Mouse (Mus musculus) heart, embryonic 14.5 days (tissue): ENCODE results near the gene Camta1. TPM values are rescaled to one million over a fixed set of nuclear protein-coding genes. Genes with fewer than 3 reads are reported as not detected.

Experiments used
- ATAC-seq: fragments of 200-750 bp; cut with Nextera tagmentation; 2 replicates; pipeline ENCODE4 v1.8.0; 2017; ENCODE audit warnings: low read depth, moderate TSS enrichment; ENCODE audit not compliant: insufficient number of reproducible peaks, insufficient read depth, low FRiP score
- H3K27ac ChIP-seq, 2 experiments: fragments of 200-500 bp in 1 of 2; fragments of 300-500 bp in 1 of 2; sonication (generic) in 1 of 2; replicated peaks in 1 of 2; 2 replicates each; pipeline ENCODE4 v1.5.1; 2012 to 2014; ENCODE audit warnings: low read depth in 2 of 2, low read length in 2 of 2, control low read depth in 1 of 2, mild to moderate bottlenecking in 1 of 2, mixed read lengths in 1 of 2; ENCODE audit not compliant: control insufficient read depth in 1 of 2, insufficient read depth in 1 of 2
- H3K27me3 ChIP-seq: fragments of 300-500 bp; sonication (generic); 2 replicates; pipeline ENCODE4 v1.6.1; 2014; ENCODE audit warnings: mild to moderate bottlenecking, low read length, control low read depth; ENCODE audit not compliant: control insufficient read depth, insufficient read depth
- H3K36me3 ChIP-seq: fragments of 300-500 bp; sonication (generic); 2 replicates; pipeline ENCODE4 v1.6.1; 2014; ENCODE audit warnings: mild to moderate bottlenecking, control low read depth, low read length, mixed read lengths; ENCODE audit not compliant: control insufficient read depth, insufficient read depth
- H3K4me1 ChIP-seq, 2 experiments: fragments of 200-500 bp in 1 of 2; fragments of 300-500 bp in 1 of 2; sonication (generic) in 1 of 2; 2 replicates each; pipeline ENCODE4 v1.6.1; 2012 to 2014; ENCODE audit warnings: low read length in 2 of 2, control low read depth in 1 of 2, mixed read lengths in 1 of 2; ENCODE audit not compliant: control insufficient read depth in 2 of 2, insufficient read depth in 2 of 2
- H3K4me2 ChIP-seq: fragments of 300-500 bp; sonication (generic); 2 replicates; pipeline ENCODE4 v1.6.1; 2014; ENCODE audit warnings: mild to moderate bottlenecking, low read length
- H3K4me3 ChIP-seq, 2 experiments: fragments of 200-500 bp in 1 of 2; fragments of 300-500 bp in 1 of 2; sonication (generic) in 1 of 2; 2 replicates each; pipeline ENCODE4 v1.5.1; 2012 to 2014; ENCODE audit warnings: low read length in 2 of 2, mild to moderate bottlenecking in 2 of 2, control low read depth in 1 of 2, low read depth in 1 of 2, moderate library complexity in 1 of 2; ENCODE audit not compliant: control insufficient read depth in 1 of 2, insufficient read depth in 1 of 2
- H3K9ac ChIP-seq: fragments of 300-500 bp; sonication (generic); 2 replicates; pipeline ENCODE4 v1.6.1; 2014; ENCODE audit warnings: mild to moderate bottlenecking, low read length
- H3K9me3 ChIP-seq: fragments of 300-500 bp; sonication (generic); 2 replicates; pipeline ENCODE4 v1.6.1; 2016; ENCODE audit warnings: low read length, control low read depth; ENCODE audit not compliant: control insufficient read depth
- WGBS: fragments of 180-500 bp; shearing (Covaris S2); extraction: QIAGEN DNeasy Blood & Tissue Kit; methylation state at CpG from one replicate; pipeline ENCODE4 v1.1.7; 2014; 5-methylcytosine and 5-hydroxymethylcytosine counted together
- polyA plus RNA-seq: library from polyadenylated mRNA; unstranded; fragments of >200 nt; fragmentation: Nextera tagmentation; extraction: Ambion mirVana; gene quantifications from 2 replicates; pipeline ENCODE4 v1.2.1, GENCODE M21; 2014

The Camta1 gene
- polyA plus RNA-seq, 1 experiment from 2014 or later, result 150 TPM

DNA sequence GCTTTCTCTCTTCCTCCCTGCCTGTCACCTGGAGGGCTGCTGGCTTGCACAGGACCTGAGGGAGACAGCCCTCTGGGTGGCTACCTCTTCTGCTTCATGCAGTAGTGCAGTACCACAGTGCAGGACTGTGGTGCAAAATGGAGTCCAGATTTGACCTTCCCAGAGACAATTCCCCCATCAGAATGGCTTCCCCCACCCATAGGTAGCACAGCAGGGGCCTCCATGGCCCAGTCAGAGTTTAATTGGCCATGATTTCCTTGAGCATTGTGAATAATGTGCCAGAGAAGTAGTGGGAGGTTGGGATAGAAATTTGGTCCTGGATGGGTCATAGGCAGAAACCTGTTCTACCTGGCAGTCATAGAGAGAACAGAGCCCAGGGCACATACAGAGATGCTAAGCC, 136.8 kb downstream of the Camta1 start:
- no peak for ATAC-seq
- H3K27me3 ChIP-seq, result no peaks in the 10 kb centered on the region
- H3K9me3 ChIP-seq, result no peaks in the 10 kb centered on the region

DNA sequence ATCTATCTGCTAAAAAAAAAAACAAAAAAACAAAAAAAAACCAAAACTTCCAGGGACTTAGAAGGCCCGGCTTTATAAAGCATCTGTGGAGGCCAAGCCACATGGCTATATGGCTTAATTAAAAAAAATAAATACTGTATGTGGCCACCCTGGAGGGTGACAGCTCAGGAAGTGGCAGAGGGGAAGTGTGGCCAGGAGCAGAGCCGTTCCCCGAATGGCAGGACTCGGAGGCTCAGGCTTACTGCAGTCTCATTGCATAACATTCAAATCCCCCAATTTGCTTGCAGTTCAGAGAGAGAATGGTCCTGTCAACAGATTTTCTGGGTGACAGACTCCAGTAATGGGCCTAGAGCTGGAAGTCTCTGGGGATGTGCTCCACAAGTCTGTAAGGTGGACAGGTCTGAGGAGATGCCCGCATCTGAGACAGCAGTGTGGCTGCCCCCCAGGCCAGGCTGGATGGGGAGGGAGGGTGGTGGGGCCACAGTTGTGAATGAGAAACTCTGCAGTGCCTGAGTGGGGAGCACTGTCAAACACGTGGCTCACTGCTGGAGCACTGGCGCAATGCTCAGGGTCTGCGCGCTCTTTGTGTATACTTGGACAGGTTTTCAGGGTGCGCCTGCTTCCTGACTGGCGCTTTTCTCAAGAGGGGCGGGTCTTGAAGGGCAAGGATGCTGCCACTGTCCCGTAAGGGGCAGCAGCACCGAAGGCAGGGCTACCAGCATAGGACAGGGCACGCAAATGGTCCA, 140.8 kb downstream of the Camta1 start:
- no peaks in the 10 kb centered on the region for H3K9me3 ChIP-seq
- H3K9ac ChIP-seq, result no peak overlapping the region
- H3K27ac ChIP-seq, result no peak overlapping the region
- H3K27me3 ChIP-seq, result no peaks in the 10 kb centered on the region
- no peaks in the 10 kb centered on the region for H3K36me3 ChIP-seq
- 70% methylated on average over 15 of the region's 15 CpGs for WGBS
- no peak for ATAC-seq
- peaks cover 2 to 9% of the 10 kb centered on the region in 2 experiments; a peak in 3 of 4 replicates for H3K4me1 ChIP-seq
- H3K4me3 ChIP-seq, result no peak overlapping the region
- H3K4me2 ChIP-seq, result no peak overlapping the region

More for the DNA sequence above, 136.8 kb downstream of the Camta1 start:
- H3K9ac ChIP-seq, result no peak overlapping the region
- H3K4me2 ChIP-seq, result no peak overlapping the region
- no peaks in the 10 kb centered on the region for H3K36me3 ChIP-seq
- H3K4me3 ChIP-seq, result no peak overlapping the region
- H3K4me1 ChIP-seq, result peaks cover 0 to 4% of the 10 kb centered on the region in 2 experiments; a peak in 1 of 4 replicates
- no peak overlapping the region for H3K27ac ChIP-seq

DNA sequence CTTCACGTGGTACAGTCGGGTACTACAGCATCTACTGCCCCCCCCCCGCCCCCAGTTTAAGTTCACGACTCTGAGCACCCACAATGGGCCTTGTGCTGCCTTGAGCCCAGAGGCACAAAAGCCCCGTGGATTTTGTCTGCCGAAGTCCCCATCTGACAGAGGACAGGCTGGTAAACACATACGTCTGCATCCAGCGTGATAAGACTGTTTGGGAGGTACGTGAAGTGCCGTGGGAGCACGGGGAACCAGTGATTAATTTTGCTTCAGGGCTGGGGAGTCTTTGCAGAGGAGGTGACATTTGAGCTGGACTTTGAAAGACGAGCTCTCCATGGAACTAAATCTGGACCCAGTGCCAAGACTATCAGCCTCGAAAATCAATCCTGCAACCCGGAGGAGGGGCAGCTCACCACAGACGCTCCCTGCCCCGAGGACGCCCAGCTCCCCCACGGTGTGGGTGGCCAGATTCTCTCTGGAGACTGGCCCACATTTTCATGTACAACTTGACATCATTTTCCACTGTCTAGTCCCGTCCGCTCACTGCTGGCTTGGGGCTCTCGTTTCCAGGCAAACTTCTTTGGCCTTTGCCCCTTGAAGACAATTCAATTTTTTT, 142.7 kb downstream of the Camta1 start:
- peaks cover 2 to 9% of the 10 kb centered on the region in 2 experiments; a peak in 3 of 4 replicates for H3K4me1 ChIP-seq
- H3K9ac ChIP-seq, result no peak overlapping the region
- H3K4me2 ChIP-seq, result no peak overlapping the region
- no peaks in the 10 kb centered on the region for H3K36me3 ChIP-seq
- 44% methylated on average over 21 of the region's 21 CpGs for WGBS
- H3K9me3 ChIP-seq, result no peaks in the 10 kb centered on the region
- ATAC-seq, result no peak
- H3K27ac ChIP-seq, result no peak overlapping the region
- H3K27me3 ChIP-seq, result no peaks in the 10 kb centered on the region
- no peak overlapping the region for H3K4me3 ChIP-seq

DNA sequence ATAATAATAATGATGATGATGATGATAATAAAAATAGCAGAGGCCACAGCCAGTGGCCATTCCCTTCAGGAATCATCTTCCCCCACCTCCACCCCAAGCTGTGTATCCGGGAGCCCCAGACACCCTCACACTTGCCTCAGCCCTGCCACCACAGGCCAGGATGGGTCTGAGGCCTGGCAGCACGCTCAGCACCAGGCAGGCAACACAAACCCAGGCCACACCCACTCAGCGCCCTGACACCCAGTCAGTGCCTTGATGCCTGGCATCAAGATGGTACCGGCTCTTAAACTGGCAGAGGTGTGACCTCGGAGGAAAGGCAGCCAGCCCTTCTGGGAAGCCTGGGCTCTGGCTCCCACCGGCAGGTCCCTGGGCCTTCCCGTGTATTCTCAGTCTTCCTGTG, 143.8 kb downstream of the Camta1 start:
- Histone ChIP-seq H3K36me3 (no peaks in the 10 kb centered on the region), H3K27me3 (no peaks in the 10 kb centered on the region), H3K4me2 (no peak overlapping the region), H3K27ac (no peak overlapping the region), H3K9ac (no peak overlapping the region), H3K4me3 (no peak overlapping the region), H3K4me1 (peaks cover 2 to 9% of the 10 kb centered on the region in 2 experiments; a peak in 3 of 4 replicates), H3K9me3 (no peaks in the 10 kb centered on the region)
- WGBS, result 64% methylated on average over 7 of the region's 7 CpGs
- no peak for ATAC-seq

DNA sequence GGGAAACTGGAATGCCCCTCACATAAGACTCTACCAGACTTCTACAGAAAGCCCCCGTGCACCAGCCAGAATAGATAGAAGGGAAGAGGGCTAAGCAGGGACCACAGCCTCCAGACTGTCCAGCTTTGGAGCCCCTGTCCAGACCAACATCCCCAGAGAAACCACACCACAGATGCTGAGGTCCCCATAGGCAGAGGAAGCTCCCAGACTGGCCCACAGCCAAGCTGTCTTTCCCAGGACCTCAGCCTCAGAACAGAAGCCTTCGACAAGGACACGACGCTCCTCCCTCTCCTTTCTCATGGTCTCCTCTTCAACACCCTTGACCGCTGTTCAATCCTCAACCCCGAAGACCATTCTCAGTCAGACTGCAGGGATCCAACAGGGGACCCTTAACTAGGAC, 148.0 kb downstream of the Camta1 start:
- Histone ChIP-seq H3K27ac (no peak overlapping the region), H3K4me2 (no peak overlapping the region), H3K4me1 (peaks cover 10 to 18% of the 10 kb centered on the region in 2 experiments), H3K9ac (no peak overlapping the region), H3K27me3 (no peaks in the 10 kb centered on the region), H3K4me3 (no peak overlapping the region), H3K9me3 (no peaks in the 10 kb centered on the region), H3K36me3 (no peaks in the 10 kb centered on the region)
- ATAC-seq, result no peak
- WGBS, result 63% methylated on average over 6 of the region's 6 CpGs

DNA sequence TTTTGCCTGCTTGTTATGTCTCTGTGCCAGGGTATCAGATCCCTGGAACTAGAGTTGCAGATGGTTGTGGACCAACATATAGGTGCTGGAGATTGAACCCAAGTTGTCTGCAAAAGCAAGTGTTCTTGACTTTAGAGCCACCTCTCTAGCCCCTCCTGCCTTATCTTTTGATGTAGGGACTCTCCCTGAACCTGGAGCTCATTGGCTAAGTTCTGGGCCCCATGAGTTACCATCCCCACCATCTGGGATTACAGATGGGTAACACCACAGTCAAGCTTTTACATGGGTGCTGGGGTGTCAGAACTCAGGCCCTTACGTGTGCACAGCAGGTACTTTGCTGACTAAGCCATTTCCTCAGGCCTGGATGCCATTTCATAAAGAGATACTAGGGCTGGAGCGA, 150.3 kb downstream of the Camta1 start:
- H3K4me2 ChIP-seq, result no peak overlapping the region
- WGBS, result 85% methylated on average over 2 of the region's 2 CpGs
- no peak overlapping the region for H3K27ac ChIP-seq
- H3K9ac ChIP-seq, result no peak overlapping the region
- no peaks in the 10 kb centered on the region for H3K9me3 ChIP-seq
- H3K4me1 ChIP-seq, result peaks cover 10 to 14% of the 10 kb centered on the region in 2 experiments
- H3K27me3 ChIP-seq, result no peaks in the 10 kb centered on the region
- no peaks in the 10 kb centered on the region for H3K36me3 ChIP-seq
- H3K4me3 ChIP-seq, result no peak overlapping the region
- ATAC-seq, result no peak

DNA sequence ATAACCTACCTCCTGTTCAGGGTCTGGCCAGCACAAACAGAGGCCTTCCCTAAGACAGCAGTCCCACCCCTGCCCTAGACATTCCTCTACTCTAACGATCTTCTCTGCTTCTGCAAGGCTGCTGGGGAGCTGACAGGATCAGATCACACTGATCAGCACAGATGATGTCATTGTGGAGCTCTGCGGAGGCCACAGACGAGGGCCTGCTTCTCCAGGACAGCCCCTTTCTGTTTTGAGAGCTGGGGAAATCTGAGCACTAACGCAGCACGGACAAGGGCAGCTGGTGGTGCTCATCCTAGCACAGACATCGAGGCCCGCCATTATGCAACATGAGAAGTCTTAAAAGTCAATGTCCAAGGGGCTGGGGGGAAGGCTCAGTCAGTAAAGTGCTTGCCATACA, 151.2 kb downstream of the Camta1 start:
- Histone ChIP-seq H3K4me1 (peaks cover 10 to 14% of the 10 kb centered on the region in 2 experiments), H3K9me3 (no peaks in the 10 kb centered on the region), H3K27ac (peak overlapping the region in 1 of 2 experiments; percentile 8; a peak in 1 of 4 replicates), H3K9ac (no peak overlapping the region), H3K4me3 (no peak overlapping the region), H3K36me3 (no peaks in the 10 kb centered on the region), H3K4me2 (no peak overlapping the region), H3K27me3 (no peaks in the 10 kb centered on the region)
- no peak for ATAC-seq
- 8% methylated on average over 7 of the region's 7 CpGs for WGBS
